Mouse (Mus musculus): ENCODE measurements around the gene Mafg. TPM values are rescaled to one million over a fixed set of nuclear protein-coding genes. Genes with fewer than 3 reads are reported as not detected.
"Not testable (repeated sequence)": the region's sequence is repeated elsewhere in the genome, so short reads cannot be mapped to it uniquely, and the experiment has no call there.

Gene Mafg
- polyA plus RNA-seq (2015; fragmentation: Nextera tagmentation; extraction: Ambion mirVana) = 39.9 and 40.1 TPM in 2 replicates

- Histone ChIP-seq H3K9ac (replicated peaks; ENCODE audit: low read depth, low read length) (peak within 1 kb of the TSS; percentile 85), H3K4me1 (replicated peaks; ENCODE audit: control insufficient read depth, insufficient read depth, low read length) (peaks cover 31% of the 10 kb centered on the region), H3K4me2 (ENCODE audit: low read length) (peak within 1 kb of the TSS; percentile 61), H3K9me3 (ENCODE audit: control insufficient read depth, low read length) (no peaks in the 10 kb centered on the region), H3K27me3 (replicated peaks; ENCODE audit: control insufficient read depth, insufficient read depth, low read length) (no peaks in the 10 kb centered on the region), H3K4me3 (replicated peaks; ENCODE audit: low read length) (peak within 1 kb of the TSS; percentile 84), H3K36me3 (ENCODE audit: control insufficient read depth, insufficient read depth) (peaks cover 6% of the 10 kb centered on the region; the same call in 1 of the 2 replicates), H3K27ac (ENCODE audit: low read length) (peak within 1 kb of the TSS; percentile 79)
- peak; percentile 95 for ATAC-seq
- 11% methylated on average over 58 of the region's 58 CpGs for WGBS
Measured at GRCm38 (mm10) chr11:120633520-120634343, at the start of gene Mafg. Gene Mafg, minus strand, starts transcription at chr11:120633600.

GRCm38 (mm10) chr11:120682683-120683082, 49.3 kb upstream of the Mafg start:
- Histone ChIP-seq H3K9ac (replicated peaks; ENCODE audit: low read depth, low read length) (no peak overlapping the region), H3K4me1 (replicated peaks; ENCODE audit: control insufficient read depth, insufficient read depth, low read length) (no peaks in the 10 kb centered on the region), H3K4me2 (ENCODE audit: low read length) (no peak overlapping the region), H3K4me3 (replicated peaks; ENCODE audit: low read length) (no peak overlapping the region), H3K9me3 (ENCODE audit: control insufficient read depth, low read length) (no peaks in the 10 kb centered on the region), H3K36me3 (ENCODE audit: control insufficient read depth, insufficient read depth) (peaks cover 14% of the 10 kb centered on the region; the same call in 1 of the 2 replicates), H3K27ac (ENCODE audit: low read length) (no peak overlapping the region), H3K27me3 (replicated peaks; ENCODE audit: control insufficient read depth, insufficient read depth, low read length) (no peaks in the 10 kb centered on the region)
- ATAC-seq = no peak
- WGBS = 96% methylated on average over 5 of the region's 5 CpGs

- no peak for ATAC-seq
- Histone ChIP-seq H3K9me3 (ENCODE audit: control insufficient read depth, low read length) (no peaks in the 10 kb centered on the region), H3K9ac (replicated peaks; ENCODE audit: low read depth, low read length) (no peak overlapping the region), H3K4me2 (ENCODE audit: low read length) (no peak overlapping the region), H3K36me3 (ENCODE audit: control insufficient read depth, insufficient read depth) (peaks cover 16% of the 10 kb centered on the region; the same call in 1 of the 2 replicates), H3K4me3 (replicated peaks; ENCODE audit: low read length) (no peak overlapping the region), H3K27ac (ENCODE audit: low read length) (no peak overlapping the region), H3K27me3 (replicated peaks; ENCODE audit: control insufficient read depth, insufficient read depth, low read length) (no peaks in the 10 kb centered on the region), H3K4me1 (replicated peaks; ENCODE audit: control insufficient read depth, insufficient read depth, low read length) (no peaks in the 10 kb centered on the region; the same call in 1 of the 2 replicates)
- WGBS = 83% methylated on average over 3 of the region's 3 CpGs
Measured at GRCm38 (mm10) chr11:120679909-120680308, 46.5 kb upstream of the Mafg start.

GRCm38 (mm10) chr11:120676951-120677350, 43.6 kb upstream of the Mafg start:
- Histone ChIP-seq H3K27me3 (replicated peaks; ENCODE audit: control insufficient read depth, insufficient read depth, low read length) (no peaks in the 10 kb centered on the region), H3K9ac (replicated peaks; ENCODE audit: low read depth, low read length) (no peak overlapping the region), H3K36me3 (ENCODE audit: control insufficient read depth, insufficient read depth) (peaks cover 10% of the 10 kb centered on the region; the same call in 1 of the 2 replicates), H3K4me1 (replicated peaks; ENCODE audit: control insufficient read depth, insufficient read depth, low read length) (peaks cover 10% of the 10 kb centered on the region), H3K27ac (ENCODE audit: low read length) (no peak overlapping the region), H3K9me3 (ENCODE audit: control insufficient read depth, low read length) (no peaks in the 10 kb centered on the region), H3K4me2 (ENCODE audit: low read length) (no peak overlapping the region), H3K4me3 (replicated peaks; ENCODE audit: low read length) (no peak overlapping the region)
- 93% methylated on average over 4 of the region's 4 CpGs for WGBS
- ATAC-seq = no peak

- not testable (repeated sequence) for H3K36me3 ChIP-seq (ENCODE audit: control insufficient read depth, insufficient read depth); ATAC-seq; H3K4me2 ChIP-seq (ENCODE audit: low read length); H3K9me3 ChIP-seq (ENCODE audit: control insufficient read depth, low read length); H3K27me3 ChIP-seq (replicated peaks; ENCODE audit: control insufficient read depth, insufficient read depth, low read length); H3K4me3 ChIP-seq (replicated peaks; ENCODE audit: low read length); H3K27ac ChIP-seq (ENCODE audit: low read length); H3K9ac ChIP-seq (replicated peaks; ENCODE audit: low read depth, low read length)
- H3K4me1 ChIP-seq (replicated peaks; ENCODE audit: control insufficient read depth, insufficient read depth, low read length) = peaks cover 10% of the 10 kb centered on the region
- WGBS = 92% methylated on average over 4 of the region's 5 CpGs
Measured at GRCm38 (mm10) chr11:120675875-120676274, 42.5 kb upstream of the Mafg start.

DNA sequence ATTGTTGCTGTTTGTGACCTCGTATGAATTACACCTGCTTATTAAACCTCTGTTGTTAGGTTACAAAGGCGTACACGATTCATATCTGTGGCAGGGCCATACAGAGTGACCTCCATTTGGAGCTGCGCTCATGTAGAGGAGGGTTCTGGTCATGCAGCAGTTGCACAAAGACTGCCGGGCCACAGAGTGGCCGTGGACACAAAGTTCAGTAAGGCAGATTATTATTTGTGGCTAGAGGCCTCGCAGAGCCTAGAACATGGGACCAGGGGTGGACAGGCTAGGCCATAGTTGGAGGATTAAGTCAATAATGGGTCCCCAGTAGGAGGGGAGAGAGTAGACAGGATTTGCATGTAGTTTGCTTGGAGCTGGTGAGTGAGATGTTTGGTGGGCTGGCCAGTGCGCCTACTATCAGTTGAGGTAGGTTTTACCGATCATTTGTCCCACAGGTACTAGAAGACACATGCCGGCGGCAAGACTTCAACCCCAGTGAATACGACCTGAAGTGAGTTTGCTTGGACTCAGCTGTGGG, 40.3 kb upstream of the Mafg start:
- no peaks in the 10 kb centered on the region for H3K27me3 ChIP-seq (replicated peaks; ENCODE audit: control insufficient read depth, insufficient read depth, low read length)
- peaks cover 4% of the 10 kb centered on the region; the same call in 1 of the 2 replicates for H3K36me3 ChIP-seq (ENCODE audit: control insufficient read depth, insufficient read depth)
- peak overlapping the region; percentile 87 for H3K4me3 ChIP-seq (replicated peaks; ENCODE audit: low read length)
- peak overlapping the region; percentile 77 for H3K4me2 ChIP-seq (ENCODE audit: low read length)
- H3K27ac ChIP-seq (ENCODE audit: low read length) = peak overlapping the region; percentile 87
- H3K9ac ChIP-seq (replicated peaks; ENCODE audit: low read depth, low read length) = peak overlapping the region; percentile 83
- peaks cover 10% of the 10 kb centered on the region for H3K4me1 ChIP-seq (replicated peaks; ENCODE audit: control insufficient read depth, insufficient read depth, low read length)
- peak; percentile 9 for ATAC-seq
- no peaks in the 10 kb centered on the region for H3K9me3 ChIP-seq (ENCODE audit: control insufficient read depth, low read length)
- WGBS = 36% methylated on average over 12 of the region's 12 CpGs

DNA sequence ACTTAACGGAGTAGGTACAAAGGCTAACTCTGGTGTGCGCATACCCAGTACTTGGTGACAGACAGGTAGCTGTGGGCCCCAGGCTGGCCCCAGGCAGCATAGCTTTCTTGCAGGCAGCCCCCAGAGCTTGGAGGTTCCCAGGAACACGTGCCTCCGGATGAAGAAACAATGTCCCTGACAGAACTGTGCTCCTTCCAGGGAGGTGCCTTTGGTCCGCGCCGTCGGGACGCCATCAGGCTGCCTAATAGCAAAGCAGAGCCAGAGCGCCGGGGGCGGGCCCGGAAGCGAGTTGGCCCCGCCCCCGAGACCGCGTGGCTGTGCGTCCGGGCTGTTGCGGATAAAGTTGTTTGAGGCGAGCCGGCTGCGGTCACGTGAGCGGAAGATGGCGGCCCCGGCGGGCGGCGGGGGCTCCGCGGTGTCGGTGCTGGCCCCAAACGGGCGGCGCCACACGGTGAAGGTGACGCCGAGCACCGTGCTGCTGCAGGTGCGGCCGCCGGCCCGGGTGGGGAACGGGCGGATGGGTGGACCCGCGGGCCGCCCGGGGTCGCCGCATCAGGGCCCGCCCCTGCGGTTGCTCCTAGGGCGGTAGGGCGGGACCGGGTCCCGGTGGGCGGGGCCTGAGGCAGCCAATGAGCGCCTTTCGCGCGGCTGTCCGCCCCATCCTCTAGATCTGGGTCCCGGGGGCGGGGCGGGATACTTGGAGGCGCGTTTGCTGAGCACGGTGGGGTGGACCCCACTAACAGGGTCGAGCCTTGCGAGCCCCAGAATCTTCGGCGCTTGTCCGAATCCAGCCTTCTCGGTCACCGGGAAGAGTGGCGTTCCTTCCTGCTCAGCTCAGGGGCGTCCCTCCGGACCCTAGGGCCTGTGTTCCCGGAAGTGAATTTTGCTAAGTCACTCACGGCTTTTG, 39.5 kb upstream of the Mafg start, which contains the start of gene Aspscr1:
Gene Aspscr1 (plus strand): TSS at position 287 of the 907 bp plus-strand sequence.
- WGBS = under 1% methylated on average over 71 of the region's 83 CpGs
- Histone ChIP-seq H3K4me2 (ENCODE audit: low read length) (peak within 1 kb of the TSS; percentile 77), H3K4me3 (replicated peaks; ENCODE audit: low read length) (peak within 1 kb of the TSS; percentile 87), H3K27me3 (replicated peaks; ENCODE audit: control insufficient read depth, insufficient read depth, low read length) (no peaks in the 10 kb centered on the region), H3K4me1 (replicated peaks; ENCODE audit: control insufficient read depth, insufficient read depth, low read length) (peaks cover 10% of the 10 kb centered on the region), H3K27ac (ENCODE audit: low read length) (peak within 1 kb of the TSS; percentile 87), H3K9ac (replicated peaks; ENCODE audit: low read depth, low read length) (peak within 1 kb of the TSS; percentile 83), H3K36me3 (ENCODE audit: control insufficient read depth, insufficient read depth) (peaks cover 2% of the 10 kb centered on the region; the same call in 1 of the 2 replicates), H3K9me3 (ENCODE audit: control insufficient read depth, low read length) (no peaks in the 10 kb centered on the region)
- ATAC-seq = peak; percentile 97

DNA sequence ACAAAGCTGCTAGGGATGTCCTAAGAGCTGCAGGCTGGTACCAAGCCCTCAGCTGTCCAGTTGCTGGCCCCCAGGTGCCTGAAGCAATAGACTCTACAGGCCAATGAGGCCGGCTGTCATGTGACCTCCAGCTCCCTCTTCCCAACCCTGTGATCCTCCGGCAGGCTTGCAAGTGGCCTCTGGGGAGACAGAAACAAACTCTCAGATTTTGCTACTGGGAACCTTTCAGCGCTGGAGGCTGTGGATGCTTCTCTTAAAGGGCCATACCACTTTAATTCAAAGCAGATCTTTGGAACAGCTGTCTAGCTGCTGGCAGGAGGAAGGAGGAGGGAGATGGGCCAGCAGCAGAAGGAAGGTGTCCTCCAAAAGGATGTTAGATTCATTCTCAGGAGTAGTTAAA, 33.2 kb upstream of the Mafg start:
- H3K9me3 ChIP-seq (ENCODE audit: control insufficient read depth, low read length) = no peaks in the 10 kb centered on the region
- H3K27ac ChIP-seq (ENCODE audit: low read length) = no peak overlapping the region
- ATAC-seq = no peak
- no peaks in the 10 kb centered on the region for H3K4me1 ChIP-seq (replicated peaks; ENCODE audit: control insufficient read depth, insufficient read depth, low read length)
- WGBS = 18% methylated on average over 3 of the region's 3 CpGs
- H3K27me3 ChIP-seq (replicated peaks; ENCODE audit: control insufficient read depth, insufficient read depth, low read length) = peaks cover 18% of the 10 kb centered on the region
- no peak overlapping the region for H3K9ac ChIP-seq (replicated peaks; ENCODE audit: low read depth, low read length)
- H3K4me2 ChIP-seq (ENCODE audit: low read length) = no peak overlapping the region
- H3K36me3 ChIP-seq (ENCODE audit: control insufficient read depth, insufficient read depth) = no peaks in the 10 kb centered on the region
- no peak overlapping the region for H3K4me3 ChIP-seq (replicated peaks; ENCODE audit: low read length)

DNA sequence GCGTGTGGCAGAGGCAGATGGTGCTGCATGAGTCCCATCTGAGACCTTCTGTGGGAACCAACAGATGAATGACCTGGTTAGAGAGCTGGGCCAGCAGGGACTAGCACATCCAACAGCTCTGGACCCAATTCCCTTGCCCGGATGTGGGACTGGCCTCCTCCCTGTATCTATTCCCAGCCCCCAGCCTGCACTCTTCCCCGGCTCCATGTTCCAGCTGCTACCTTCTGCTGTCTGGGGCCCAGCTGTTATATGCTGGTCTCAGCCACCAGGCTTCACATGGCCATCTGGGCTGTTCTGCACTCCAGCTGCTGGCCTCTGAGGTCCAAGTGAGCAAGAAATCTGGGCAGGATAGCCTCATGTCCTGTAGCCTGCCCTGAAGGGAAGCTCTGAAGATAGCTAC, 32.0 kb upstream of the Mafg start:
- Histone ChIP-seq H3K9ac (replicated peaks; ENCODE audit: low read depth, low read length) (no peak overlapping the region), H3K4me2 (ENCODE audit: low read length) (no peak overlapping the region), H3K9me3 (ENCODE audit: control insufficient read depth, low read length) (no peaks in the 10 kb centered on the region), H3K36me3 (ENCODE audit: control insufficient read depth, insufficient read depth) (no peaks in the 10 kb centered on the region), H3K4me3 (replicated peaks; ENCODE audit: low read length) (no peak overlapping the region), H3K27ac (ENCODE audit: low read length) (no peak overlapping the region), H3K4me1 (replicated peaks; ENCODE audit: control insufficient read depth, insufficient read depth, low read length) (peaks cover 8% of the 10 kb centered on the region), H3K27me3 (replicated peaks; ENCODE audit: control insufficient read depth, insufficient read depth, low read length) (peaks cover 29% of the 10 kb centered on the region)
- WGBS = 87% methylated on average over 3 of the region's 3 CpGs
- ATAC-seq = no peak

Data from forebrain, embryonic 16.5 days (tissue).